Mouse (Mus musculus) olfactory bulb, adult 2 months (tissue): Measurements from ENCODE around the gene Slc13a3. TPM values are rescaled to one million over a fixed set of nuclear protein-coding genes. Genes with fewer than 3 reads are reported as not detected.

Experiments used
- H3K27ac ChIP-seq: fragments of 200-500 bp; 2 replicates; pipeline ENCODE4 v1.5.1; 2012; ENCODE audit warnings: low read depth, low read length; ENCODE audit not compliant: insufficient read depth
- H3K4me1 ChIP-seq: fragments of 200-500 bp; 2 replicates; pipeline ENCODE4 v1.6.1; 2012; ENCODE audit warnings: low read length; ENCODE audit not compliant: control insufficient read depth, insufficient read depth
- H3K4me3 ChIP-seq: fragments of 200-500 bp; 2 replicates; pipeline ENCODE4 v1.5.1; 2012; ENCODE audit warnings: mild to moderate bottlenecking, low read depth, low read length, moderate library complexity; ENCODE audit not compliant: insufficient read depth
- CTCF ChIP-seq: fragments of 200-500 bp; IDR thresholded peaks from 2 replicates; pipeline ENCODE4 v1.5.1; 2012; ENCODE audit warnings: low read depth, mild to moderate bottlenecking, low read length, moderate library complexity; ENCODE audit not compliant: insufficient read depth
- POLR2A ChIP-seq: fragments of 200-500 bp; IDR thresholded peaks from 2 replicates; pipeline ENCODE4 v1.6.1; 2012; ENCODE audit warnings: mild to moderate bottlenecking, low read depth, low read length, moderate library complexity; ENCODE audit not compliant: insufficient read depth
- WGBS: fragments of 180-500 bp; shearing (Covaris S2); methylation state at CpG from one replicate; pipeline ENCODE4 v1.1.7; 2018; 5-methylcytosine and 5-hydroxymethylcytosine counted together
- polyA plus RNA-seq: library from polyadenylated mRNA; stranded (reverse); fragments of >200 nt; gene quantifications from 2 replicates; pipeline ENCODE4 v1.2.4, GENCODE M21; 2012; ENCODE audit warnings: low replicate concordance; ENCODE audit not compliant: missing spikeins, insufficient read depth, insufficient read length

The Slc13a3 gene
- polyA plus RNA-seq, 1 experiment, result not detected

GRCm38 (mm10) chr2:165387844-165388495, 85.1 kb downstream of the Slc13a3 start, which contains the start of gene Zfp334:
Gene Zfp334, minus strand, starts transcription at chr2:165388259.
- Histone ChIP-seq H3K27ac (peak within 1 kb of the TSS; percentile 56), H3K4me1 (peaks cover 9% of the 10 kb centered on the region), H3K4me3 (peak within 1 kb of the TSS; percentile 97)
- TF ChIP-seq POLR2A (peak; percentile 62), CTCF (no peak)
- 0% methylated on average over 40 of the region's 40 CpGs for WGBS

- Histone ChIP-seq H3K4me3 (peak overlapping the region; percentile 97), H3K27ac (peak overlapping the region; percentile 56; the same call in 1 of the 2 replicates), H3K4me1 (peaks cover 9% of the 10 kb centered on the region)
- TF ChIP-seq POLR2A, result no peak
- no peak for TF ChIP-seq CTCF
- WGBS, result 7% methylated on average over 4 of the region's 4 CpGs
Measured at GRCm38 (mm10) chr2:165387370-165387769, 85.7 kb downstream of the Slc13a3 start.

- TF ChIP-seq POLR2A (no peak), CTCF (no peak)
- 98% methylated on average over 25 of the region's 25 CpGs for WGBS
- no peak overlapping the region for H3K27ac ChIP-seq
- H3K4me3 ChIP-seq, result no peak overlapping the region
- peaks cover 10% of the 10 kb centered on the region; the same call in 1 of the 2 replicates for H3K4me1 ChIP-seq
Measured at GRCm38 (mm10) chr2:165380050-165380449, 93.0 kb downstream of the Slc13a3 start.

GRCm38 (mm10) chr2:165376001-165376400, 97.0 kb downstream of the Slc13a3 start:
- TF ChIP-seq CTCF (no peak), POLR2A (no peak)
- Histone ChIP-seq H3K4me3 (no peak overlapping the region), H3K4me1 (peaks cover 12% of the 10 kb centered on the region), H3K27ac (no peak overlapping the region)
- 57% methylated on average over 4 of the region's 4 CpGs for WGBS

- WGBS, result 76% methylated on average over 5 of the region's 5 CpGs
- Histone ChIP-seq H3K4me1 (peaks cover 12% of the 10 kb centered on the region), H3K27ac (no peak overlapping the region), H3K4me3 (no peak overlapping the region)
- TF ChIP-seq POLR2A (no peak), CTCF (no peak)
Measured at GRCm38 (mm10) chr2:165375478-165375877, 97.6 kb downstream of the Slc13a3 start.

GRCm38 (mm10) chr2:165371066-165371465, 102.0 kb downstream of the Slc13a3 start:
- H3K4me1 ChIP-seq, result peaks cover 19% of the 10 kb centered on the region
- no peak overlapping the region for H3K27ac ChIP-seq
- TF ChIP-seq CTCF (no peak), POLR2A (no peak)
- H3K4me3 ChIP-seq, result no peak overlapping the region
- WGBS, result 34% methylated on average over 3 of the region's 3 CpGs

- no peak overlapping the region for H3K27ac ChIP-seq
- TF ChIP-seq POLR2A (no peak), CTCF (no peak)
- WGBS, result 71% methylated on average over 3 of the region's 3 CpGs
- H3K4me3 ChIP-seq, result no peak overlapping the region
- peaks cover 17% of the 10 kb centered on the region for H3K4me1 ChIP-seq
Measured at GRCm38 (mm10) chr2:165370348-165370747, 102.7 kb downstream of the Slc13a3 start.

GRCm38 (mm10) chr2:165368496-165368895, 104.5 kb downstream of the Slc13a3 start, which contains the start of gene Zfp663:
Gene Zfp663, minus strand, starts transcription at chr2:165368729.
- TF ChIP-seq POLR2A (no peak), CTCF (no peak)
- peaks cover 14% of the 10 kb centered on the region for H3K4me1 ChIP-seq
- WGBS, result under 1% methylated on average over 27 of the region's 27 CpGs
- H3K4me3 ChIP-seq, result peak within 1 kb of the TSS; percentile 46
- no peak within 1 kb of the TSS for H3K27ac ChIP-seq

GRCm38 (mm10) chr2:165367868-165368439, 105.1 kb downstream of the Slc13a3 start:
- Histone ChIP-seq H3K4me3 (peak overlapping the region; percentile 46), H3K4me1 (peaks cover 13% of the 10 kb centered on the region), H3K27ac (no peak overlapping the region)
- TF ChIP-seq POLR2A (no peak), CTCF (no peak)
- WGBS, result 5% methylated on average over 13 of the region's 13 CpGs
